Mouse (Mus musculus) granulocyte monocyte progenitor cell, adult 5-6 weeks (primary cell): ENCODE results near the gene Pcbp3. TPM values are rescaled to one million over a fixed set of nuclear protein-coding genes. Genes with fewer than 3 reads are reported as not detected.

ENCODE experiments used
- ATAC-seq: replicated peaks from 2 replicates; pipeline ENCODE4 v1.8.0; 2016; ENCODE audit warnings: mild to moderate bottlenecking, moderate TSS enrichment, inconsistent platforms; ENCODE audit not compliant: poor library complexity, severe bottlenecking
- total RNA-seq, 2 experiments: library from RNA; stranded (forward) in 1 of 2; stranded (reverse) in 1 of 2; fragments of 200-712, 200-1000 nt in 1 of 2; fragments of >200 nt in 1 of 2; fragmentation: Nextera tagmentation in 1 of 2; gene quantifications; 2 replicates each; pipeline ENCODE4 v1.2.3; 2014 to 2017

Gene Pcbp3
- total RNA-seq, 2 experiments from 2014 or later = 9.8 to 16.1 TPM

- ATAC-seq = no peak
Observed at GRCm38 (mm10) chr10:76931794-76932193, 29.9 kb downstream of the Pcbp3 start.

- ATAC-seq = no peak
Observed at GRCm38 (mm10) chr10:76931122-76931521, 30.6 kb downstream of the Pcbp3 start.

DNA sequence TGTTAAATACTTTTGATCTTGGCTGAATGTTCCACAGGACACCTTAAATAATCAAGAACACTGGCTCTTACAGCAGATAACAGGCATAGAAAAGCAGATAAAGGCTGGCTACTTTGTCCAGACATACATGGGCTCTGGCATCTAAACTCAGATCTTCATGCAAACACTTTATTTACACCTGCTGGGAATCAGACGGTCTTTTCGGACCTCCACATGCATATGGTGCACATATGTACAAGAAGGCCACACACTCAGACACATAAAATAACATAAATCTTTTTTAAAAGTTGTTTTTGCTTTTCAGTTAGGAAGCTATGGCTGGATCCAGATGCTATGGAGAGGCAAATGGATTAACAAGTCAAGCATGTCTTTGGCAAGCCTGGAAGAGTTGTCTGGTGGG, 37.2 kb downstream of the Pcbp3 start:
- ATAC-seq = no peak

GRCm38 (mm10) chr10:76918086-76918485, 43.6 kb downstream of the Pcbp3 start:
- no peak for ATAC-seq

DNA sequence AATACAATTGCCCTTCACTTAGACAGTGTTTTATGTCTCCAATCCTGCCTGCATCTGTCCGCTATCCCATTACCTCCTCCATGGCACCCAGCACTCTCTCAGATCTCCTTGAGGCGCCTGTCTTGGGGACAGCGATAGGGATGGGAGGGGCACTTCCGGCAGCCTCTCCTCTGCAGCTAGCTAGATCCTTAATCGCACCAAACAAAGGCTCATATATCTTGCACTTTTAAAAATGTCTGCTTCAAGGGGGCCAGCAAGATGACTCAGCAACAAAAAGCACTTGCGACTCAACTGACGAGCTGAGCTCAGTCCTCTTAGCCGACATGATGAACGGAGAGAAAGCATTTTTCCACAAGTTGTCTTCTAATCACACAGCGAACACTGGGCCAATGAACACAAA, 55.3 kb downstream of the Pcbp3 start:
- ATAC-seq = peak; percentile 43; the same call in 1 of the 2 replicates

DNA sequence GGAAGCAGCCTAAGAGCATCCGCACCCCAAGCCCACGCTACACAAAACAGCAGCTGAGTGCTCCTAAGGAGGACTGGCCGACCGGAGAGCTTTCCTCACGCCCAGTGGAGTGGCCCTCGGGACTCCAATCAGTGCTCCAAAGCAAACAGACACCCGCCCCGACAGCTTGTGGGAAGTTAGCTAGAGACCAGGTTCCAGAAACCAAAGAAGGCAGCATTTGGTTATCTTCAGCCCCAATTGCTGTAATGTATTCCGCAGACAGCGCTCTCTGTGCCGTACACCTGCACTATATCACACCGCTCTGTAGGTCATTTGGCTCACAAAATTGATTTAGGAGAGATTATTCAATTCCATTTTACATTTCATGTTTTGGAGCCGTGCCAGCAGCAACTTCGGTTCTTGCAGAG, 55.7 kb downstream of the Pcbp3 start:
- ATAC-seq = no peak

GRCm38 (mm10) chr10:76903694-76904093, 58.0 kb downstream of the Pcbp3 start:
- ATAC-seq = no peak

DNA sequence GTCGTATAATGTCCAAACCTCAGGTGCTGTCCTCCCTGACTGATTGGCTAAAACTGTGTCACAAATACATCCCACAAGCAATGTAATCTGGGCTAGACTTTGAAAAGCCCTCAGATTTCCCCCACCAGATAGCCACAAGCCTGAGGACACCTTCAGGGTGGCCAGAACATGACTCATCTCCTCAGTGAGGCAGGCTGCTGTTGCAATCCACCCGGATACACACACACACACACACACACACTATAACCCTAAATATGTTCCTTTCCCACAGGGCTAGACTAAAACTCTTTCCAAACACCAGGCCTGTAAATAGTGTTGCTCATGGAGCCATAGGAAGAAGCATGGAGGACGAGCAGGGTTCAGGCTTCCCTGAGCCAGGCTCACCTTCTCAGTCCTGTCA, 58.6 kb downstream of the Pcbp3 start:
- ATAC-seq = peak; percentile 85

GRCm38 (mm10) chr10:76902588-76902987, 59.1 kb downstream of the Pcbp3 start:
- ATAC-seq = no peak

DNA sequence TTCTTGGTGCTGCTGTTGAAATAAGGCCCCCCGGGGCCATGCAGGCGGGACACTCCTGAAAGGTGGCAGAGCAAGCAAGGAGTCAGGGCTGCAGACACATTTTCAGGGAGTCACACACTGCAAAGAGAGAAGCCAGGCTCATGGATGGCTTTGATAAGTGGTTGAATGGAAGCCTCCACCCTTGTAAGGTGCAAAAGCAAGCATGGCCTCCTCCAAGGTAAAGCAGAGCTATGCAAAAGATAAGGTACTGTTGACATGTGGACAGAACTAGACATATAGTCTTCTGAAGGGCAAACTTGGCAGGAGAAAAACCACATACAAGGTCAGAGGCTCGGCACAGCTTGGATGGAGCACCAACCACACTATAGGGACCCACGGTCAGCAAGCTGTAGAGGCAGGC, 63.3 kb downstream of the Pcbp3 start:
- no peak for ATAC-seq

GRCm38 (mm10) chr10:76891456-76891855, 70.2 kb downstream of the Pcbp3 start:
- no peak for ATAC-seq

DNA sequence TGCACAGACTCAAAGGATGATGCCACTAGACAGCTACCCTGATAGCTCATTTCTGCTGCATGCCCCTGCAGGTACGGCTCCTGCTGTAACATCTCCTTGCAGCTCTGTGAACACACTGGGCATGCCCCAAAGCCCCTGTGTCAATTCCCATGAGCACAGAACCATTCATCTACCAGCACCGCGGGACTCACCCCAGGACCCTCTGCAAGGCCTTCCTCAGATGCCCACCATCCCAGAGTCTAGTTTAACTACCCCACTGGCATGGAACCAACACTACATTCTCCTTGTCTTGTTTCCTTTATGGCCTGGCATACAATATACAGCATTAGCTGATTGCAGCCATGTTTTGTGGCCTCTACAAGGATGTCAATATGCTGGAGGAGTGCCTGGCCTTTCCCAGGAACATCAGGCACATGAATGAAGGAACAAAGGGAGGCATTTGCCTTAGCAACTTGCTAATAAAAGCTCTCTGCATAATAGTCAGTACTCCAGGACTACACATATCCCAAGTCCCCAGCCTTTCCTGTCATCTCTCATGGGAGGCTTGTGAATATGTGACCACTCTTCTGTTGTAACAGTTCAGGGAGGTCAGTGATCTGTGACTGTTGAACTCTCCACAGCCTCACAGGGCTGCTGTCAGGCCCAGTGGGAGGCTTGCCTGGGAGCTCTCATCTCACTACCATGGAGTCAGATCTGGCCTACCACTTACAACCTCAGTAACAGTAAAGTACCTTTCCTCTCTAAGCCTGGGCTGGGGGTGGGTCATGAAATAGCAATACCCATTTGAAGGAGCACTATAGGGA, 78.0 kb downstream of the Pcbp3 start:
- no peak for ATAC-seq

DNA sequence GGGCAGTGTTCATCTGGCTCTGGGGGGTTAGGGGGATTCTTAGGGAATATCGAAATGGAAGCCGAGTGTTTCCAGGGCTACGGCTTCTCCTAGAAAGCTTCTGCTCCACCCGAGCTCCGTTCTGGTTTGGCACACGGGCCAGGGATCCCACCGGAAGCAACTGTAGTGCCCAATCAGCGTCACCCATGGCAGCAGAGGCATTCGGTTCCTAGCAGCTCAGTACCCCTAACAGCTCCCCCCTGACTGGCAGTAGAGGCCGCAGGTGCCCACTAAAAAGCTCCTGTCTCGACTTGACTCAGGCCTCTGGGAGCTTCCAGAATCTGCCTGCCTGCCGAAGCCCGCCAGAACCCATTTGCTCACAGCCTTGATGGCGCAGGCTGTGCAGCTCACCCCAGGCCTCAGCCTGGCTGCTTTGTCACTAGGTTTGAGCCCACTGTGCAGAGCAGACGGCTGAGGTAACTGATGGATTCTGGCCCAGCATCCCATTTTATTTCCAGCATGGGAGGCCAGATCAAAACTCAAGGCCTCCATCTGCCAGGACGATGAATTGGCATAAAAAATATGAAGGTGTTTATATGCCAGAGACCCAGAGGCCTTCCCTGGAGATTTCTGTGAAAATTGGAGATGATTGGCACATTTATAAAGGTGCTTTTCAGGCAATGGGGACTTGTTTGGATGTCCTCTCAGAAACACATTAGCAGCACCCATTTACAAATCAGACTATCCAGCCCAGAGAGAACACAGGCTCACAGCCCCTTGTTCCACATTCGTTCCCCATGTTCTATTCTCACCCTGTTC, 78.8 kb downstream of the Pcbp3 start:
- no peak for ATAC-seq

GRCm38 (mm10) chr10:76881900-76882299, 79.8 kb downstream of the Pcbp3 start:
- ATAC-seq = no peak

GRCm38 (mm10) chr10:76875310-76875709, 86.4 kb downstream of the Pcbp3 start:
- no peak for ATAC-seq

DNA sequence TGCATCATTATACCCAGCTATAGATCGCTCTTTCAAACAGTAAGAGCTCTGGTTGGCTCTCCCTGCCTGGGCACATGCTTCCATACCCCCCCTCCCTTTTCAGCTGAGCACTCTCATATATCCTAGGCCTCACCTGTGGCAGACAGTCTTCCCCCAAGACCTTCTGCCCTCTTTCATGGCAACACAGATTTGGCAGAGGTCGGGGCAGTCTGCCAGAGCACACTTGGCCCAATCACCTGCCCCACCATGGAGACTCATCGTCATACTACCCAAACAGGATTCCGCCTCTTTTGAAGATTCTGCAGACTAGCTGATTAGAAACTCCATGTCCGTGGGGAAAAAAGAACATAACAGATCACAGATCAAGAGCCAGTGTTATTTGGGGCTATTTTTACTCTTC, 86.8 kb downstream of the Pcbp3 start:
- no peak for ATAC-seq

GRCm38 (mm10) chr10:76874398-76874797, 87.3 kb downstream of the Pcbp3 start:
- ATAC-seq = no peak

- no peak for ATAC-seq
Observed at GRCm38 (mm10) chr10:76873948-76874347, 87.7 kb downstream of the Pcbp3 start.

GRCm38 (mm10) chr10:76872736-76873135, 89.0 kb downstream of the Pcbp3 start:
- no peak for ATAC-seq

- no peak for ATAC-seq
Observed at GRCm38 (mm10) chr10:76865936-76866335, 95.8 kb downstream of the Pcbp3 start.

DNA sequence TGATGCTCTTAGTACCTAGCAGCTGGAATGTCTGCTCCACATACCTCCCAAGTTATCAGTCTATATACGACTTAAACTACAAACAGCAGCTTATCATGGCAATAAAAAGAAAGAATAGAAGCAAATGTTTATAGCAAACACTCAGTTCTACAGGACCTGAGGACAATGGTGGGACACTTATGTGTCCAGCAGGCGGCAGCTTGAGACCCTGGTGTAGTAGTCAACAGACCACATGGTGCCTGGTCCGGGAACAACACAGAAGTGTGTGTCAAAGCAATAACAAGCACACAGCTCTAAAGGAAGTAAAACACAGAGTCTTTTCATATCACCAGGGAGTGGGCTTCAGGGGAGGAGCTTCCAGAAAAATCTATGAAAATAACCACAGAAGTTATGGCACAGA, 100.7 kb downstream of the Pcbp3 start:
- ATAC-seq = no peak
